Mouse (Mus musculus) midbrain, postnatal 0 days (tissue): Measurements from ENCODE around the gene Sema5a. TPM values are rescaled to one million over a fixed set of nuclear protein-coding genes. Genes with fewer than 3 reads are reported as not detected.

ENCODE experiments used
- ATAC-seq: fragments of 200-750 bp; cut with Nextera tagmentation; 2 replicates; pipeline ENCODE4 v1.8.0; 2017; ENCODE audit warnings: moderate number of reproducible peaks, mild to moderate bottlenecking, moderate TSS enrichment, moderate library complexity; ENCODE audit not compliant: low FRiP score
- DNase-seq: peaks from one replicate; pipeline ENCODE4 v3.0.0-alpha.2; 2015; ENCODE audit warnings: low spot score
- H3K27ac ChIP-seq: fragments of 300-500 bp; sonication (generic); 2 replicates; pipeline ENCODE4 v1.5.1; 2014; ENCODE audit warnings: low read depth, mild to moderate bottlenecking, low read length, mixed read lengths
- H3K27me3 ChIP-seq: fragments of 300-500 bp; sonication (generic); 2 replicates; pipeline ENCODE4 v1.6.1; 2014; ENCODE audit warnings: low read length, control low read depth, mixed read lengths; ENCODE audit not compliant: insufficient read depth
- H3K36me3 ChIP-seq: fragments of 300-500 bp; sonication (generic); 2 replicates; pipeline ENCODE4 v1.6.1; 2014; ENCODE audit warnings: low read length, control low read depth, mixed read lengths; ENCODE audit not compliant: insufficient read depth
- H3K4me1 ChIP-seq: fragments of 300-500 bp; sonication (generic); 2 replicates; pipeline ENCODE4 v1.6.1; 2014; ENCODE audit warnings: mild to moderate bottlenecking, control low read depth, antibody characterized with exemption, low read length, mixed read lengths; ENCODE audit not compliant: insufficient read depth
- H3K4me2 ChIP-seq: fragments of 300-500 bp; sonication (generic); 2 replicates; pipeline ENCODE4 v1.6.1; 2014; ENCODE audit warnings: low read depth, mild to moderate bottlenecking, low read length, mixed read lengths; ENCODE audit not compliant: poor library complexity, severe bottlenecking
- H3K4me3 ChIP-seq: fragments of 300-500 bp; sonication (generic); 2 replicates; pipeline ENCODE4 v1.5.1; 2014; ENCODE audit warnings: low read depth, mild to moderate bottlenecking, low read length, moderate library complexity
- H3K9ac ChIP-seq: fragments of 300-500 bp; sonication (generic); replicated peaks from 2 replicates; pipeline ENCODE4 v1.6.1; 2014; ENCODE audit warnings: mild to moderate bottlenecking, low read length, moderate library complexity, mixed read lengths; ENCODE audit not compliant: poor library complexity, severe bottlenecking
- H3K9me3 ChIP-seq: fragments of 300-500 bp; sonication (generic); 2 replicates; pipeline ENCODE4 v1.6.1; 2016; ENCODE audit warnings: low read length, control low read depth
- CTCF ChIP-seq: IDR thresholded peaks from 2 replicates; pipeline ENCODE4 v1.5.1; 2016; ENCODE audit warnings: antibody characterized with exemption, mild to moderate bottlenecking
- WGBS: fragments of 180-500 bp; shearing (Covaris S2); extraction: QIAGEN DNeasy Blood & Tissue Kit; methylation state at CpG from one replicate; pipeline ENCODE4 v1.1.7; 2014; 5-methylcytosine and 5-hydroxymethylcytosine counted together
- polyA plus RNA-seq: library from polyadenylated mRNA; unstranded; fragments of >200 nt; fragmentation: Nextera tagmentation; extraction: Ambion mirVana; gene quantifications from 2 replicates; pipeline ENCODE4 v1.2.1, GENCODE M21; 2015
- total RNA-seq: library from RNA; depleted of rRNA; stranded (reverse); fragments of >200 nt; gene quantifications from 2 replicates; pipeline ENCODE4 v1.2.3, GENCODE M21; 2014

Sema5a gene
- total and polyA plus RNA-seq, 2 experiments from 2014 or later, result 5.8 to 26.5 TPM

- no peak overlapping the region for H3K4me2 ChIP-seq
- ATAC-seq (no peak), DNase-seq (no peak)
- H3K4me3 ChIP-seq, result no peak overlapping the region
- 84% methylated on average over 15 of the region's 15 CpGs for WGBS
- no peak overlapping the region for H3K27ac ChIP-seq
- no peak for TF ChIP-seq CTCF
- no peaks in the 10 kb centered on the region for H3K36me3 ChIP-seq
- H3K9me3 ChIP-seq, result no peaks in the 10 kb centered on the region
- no peaks in the 10 kb centered on the region for H3K4me1 ChIP-seq
- no peaks in the 10 kb centered on the region for H3K27me3 ChIP-seq
- H3K9ac ChIP-seq, result no peak overlapping the region
Observed at GRCm38 (mm10) chr15:32266122-32266820, 21.7 kb downstream of the Sema5a start.

- Histone ChIP-seq H3K4me2 (no peak overlapping the region), H3K27ac (no peak overlapping the region), H3K9ac (no peak overlapping the region), H3K4me1 (no peaks in the 10 kb centered on the region), H3K4me3 (no peak overlapping the region), H3K9me3 (no peaks in the 10 kb centered on the region), H3K27me3 (no peaks in the 10 kb centered on the region), H3K36me3 (no peaks in the 10 kb centered on the region)
- ATAC-seq (no peak), DNase-seq (no peak)
- no peak for TF ChIP-seq CTCF
- 57% methylated on average over 2 of the region's 2 CpGs for WGBS
Observed at GRCm38 (mm10) chr15:32270106-32270505, 25.5 kb downstream of the Sema5a start.

GRCm38 (mm10) chr15:32273925-32274324, 29.3 kb downstream of the Sema5a start:
- Histone ChIP-seq H3K4me2 (no peak overlapping the region), H3K27ac (no peak overlapping the region), H3K4me1 (no peaks in the 10 kb centered on the region), H3K27me3 (no peaks in the 10 kb centered on the region), H3K9ac (no peak overlapping the region), H3K4me3 (no peak overlapping the region), H3K36me3 (no peaks in the 10 kb centered on the region), H3K9me3 (no peaks in the 10 kb centered on the region)
- 84% methylated on average over 6 of the region's 6 CpGs for WGBS
- ATAC-seq, result no peak
- DNase-seq, result no peak
- no peak for TF ChIP-seq CTCF

GRCm38 (mm10) chr15:32275020-32275419, 30.4 kb downstream of the Sema5a start:
- Histone ChIP-seq H3K4me3 (no peak overlapping the region), H3K4me1 (no peaks in the 10 kb centered on the region), H3K4me2 (no peak overlapping the region), H3K9ac (no peak overlapping the region), H3K9me3 (no peaks in the 10 kb centered on the region), H3K36me3 (no peaks in the 10 kb centered on the region), H3K27ac (no peak overlapping the region), H3K27me3 (no peaks in the 10 kb centered on the region)
- TF ChIP-seq CTCF, result no peak
- DNase-seq (no peak), ATAC-seq (no peak)
- 87% methylated on average over 5 of the region's 5 CpGs for WGBS

- ATAC-seq, result no peak
- H3K27me3 ChIP-seq, result no peaks in the 10 kb centered on the region
- H3K27ac ChIP-seq, result no peak overlapping the region
- no peak for DNase-seq
- no peaks in the 10 kb centered on the region for H3K36me3 ChIP-seq
- H3K9ac ChIP-seq, result no peak overlapping the region
- no peaks in the 10 kb centered on the region for H3K9me3 ChIP-seq
- no peak for TF ChIP-seq CTCF
- WGBS, result 19% methylated on average over 2 of the region's 2 CpGs
- H3K4me3 ChIP-seq, result no peak overlapping the region
- no peaks in the 10 kb centered on the region for H3K4me1 ChIP-seq
- no peak overlapping the region for H3K4me2 ChIP-seq
Observed at GRCm38 (mm10) chr15:32278600-32278999, 34.0 kb downstream of the Sema5a start.

GRCm38 (mm10) chr15:32281374-32281773, 36.8 kb downstream of the Sema5a start:
- Histone ChIP-seq H3K4me1 (no peaks in the 10 kb centered on the region), H3K36me3 (no peaks in the 10 kb centered on the region), H3K4me2 (no peak overlapping the region), H3K4me3 (no peak overlapping the region), H3K9me3 (no peaks in the 10 kb centered on the region), H3K9ac (no peak overlapping the region), H3K27ac (no peak overlapping the region), H3K27me3 (no peaks in the 10 kb centered on the region)
- WGBS, result 89% methylated on average over 4 of the region's 4 CpGs
- no peak for DNase-seq
- no peak for TF ChIP-seq CTCF
- no peak for ATAC-seq
